Mouse (Mus musculus) c-Kit-positive CD71-negative TER-119-negative erythroid progenitor cells, embryonic 14.5 days (primary cell): Measurements from ENCODE around the gene Podxl2.

ENCODE experiments used
- DNase-seq: peaks from one replicate; pipeline ENCODE4 v3.0.0-alpha.2; 2013; ENCODE audit warnings: low read depth

Gene Podxl2

GRCm38 (mm10) chr6:88874868-88875508, at the start of gene Podxl2:
Podxl2 (minus strand) TSS chr6:88875044.
- no peak for DNase-seq

- no peak for DNase-seq
These were observed 44.0 kb upstream of the Podxl2 start for GRCm38 (mm10) chr6:88918802-88919201.

- no peak for DNase-seq
These were observed 41.3 kb upstream of the Podxl2 start for GRCm38 (mm10) chr6:88916153-88916552.

- no peak for DNase-seq
These were observed 40.7 kb upstream of the Podxl2 start for GRCm38 (mm10) chr6:88915510-88915909.

- DNase-seq = no peak
These were observed 40.0 kb upstream of the Podxl2 start for GRCm38 (mm10) chr6:88914799-88915198.

GRCm38 (mm10) chr6:88913440-88913839, 38.6 kb upstream of the Podxl2 start:
- DNase-seq = no peak

GRCm38 (mm10) chr6:88913022-88913421, 38.2 kb upstream of the Podxl2 start:
- no peak for DNase-seq

GRCm38 (mm10) chr6:88909151-88909550, 34.3 kb upstream of the Podxl2 start:
- DNase-seq = no peak

- peak; percentile 54 for DNase-seq
These were observed 31.7 kb upstream of the Podxl2 start for GRCm38 (mm10) chr6:88906369-88907108.

- DNase-seq = no peak
These were observed 30.2 kb upstream of the Podxl2 start for GRCm38 (mm10) chr6:88905042-88905441.

- DNase-seq = no peak
These were observed 29.7 kb upstream of the Podxl2 start for GRCm38 (mm10) chr6:88904456-88904974.

- DNase-seq = no peak
These were observed 28.9 kb upstream of the Podxl2 start for GRCm38 (mm10) chr6:88903708-88904107.

GRCm38 (mm10) chr6:88901947-88902820, 27.3 kb upstream of the Podxl2 start, which contains the start of gene Tpra1:
Tpra1 (plus strand) TSS chr6:88902251.
- DNase-seq = peak; percentile 92

GRCm38 (mm10) chr6:88901471-88901870, 26.6 kb upstream of the Podxl2 start:
- no peak for DNase-seq

GRCm38 (mm10) chr6:88899628-88900027, 24.8 kb upstream of the Podxl2 start:
- no peak for DNase-seq

GRCm38 (mm10) chr6:88899086-88899485, 24.2 kb upstream of the Podxl2 start:
- DNase-seq = no peak

GRCm38 (mm10) chr6:88898534-88899048, 23.7 kb upstream of the Podxl2 start, which contains the start of gene Mcm2:
Mcm2 (minus strand) TSS chr6:88898780.
- DNase-seq = peak; percentile 96

GRCm38 (mm10) chr6:88897246-88897645, 22.4 kb upstream of the Podxl2 start:
- no peak for DNase-seq

- no peak for DNase-seq
These were observed 21.1 kb upstream of the Podxl2 start for GRCm38 (mm10) chr6:88895943-88896342.

- DNase-seq = no peak
These were observed 18.7 kb upstream of the Podxl2 start for GRCm38 (mm10) chr6:88893559-88893958.

- DNase-seq = no peak
These were observed 16.0 kb upstream of the Podxl2 start for GRCm38 (mm10) chr6:88890832-88891231.
